Mouse (Mus musculus): Measurements from ENCODE around the gene Zzz3.

Zzz3 gene

GRCm38 (mm10) chr3:152395350-152396277 lies at the start of gene Zzz3:
Zzz3 (plus strand) TSS chr3:152395473.
- peak; percentile 93 for DNase-seq

GRCm38 (mm10) chr3:152345732-152346632 lies 49.3 kb upstream of the Zzz3 start, which contains the start of gene Usp33:
Usp33 (plus strand) TSS chr3:152346478.
- DNase-seq = peak; percentile 95

GRCm38 (mm10) chr3:152346633-152347141 lies 48.6 kb upstream of the Zzz3 start:
- DNase-seq = peak; percentile 42

- no peak for DNase-seq
Measured at GRCm38 (mm10) chr3:152347227-152347626, 48.0 kb upstream of the Zzz3 start.

- DNase-seq = no peak
Measured at GRCm38 (mm10) chr3:152348011-152348830, 47.1 kb upstream of the Zzz3 start.

GRCm38 (mm10) chr3:152350431-152350830 lies 44.8 kb upstream of the Zzz3 start:
- no peak for DNase-seq

- DNase-seq = no peak
Measured at GRCm38 (mm10) chr3:152350966-152351365, 44.3 kb upstream of the Zzz3 start.

- no peak for DNase-seq
Measured at GRCm38 (mm10) chr3:152352289-152352688, 43.0 kb upstream of the Zzz3 start.

- DNase-seq = no peak
Measured at GRCm38 (mm10) chr3:152353434-152354177, 41.7 kb upstream of the Zzz3 start.

GRCm38 (mm10) chr3:152355361-152355760 lies 39.9 kb upstream of the Zzz3 start:
- DNase-seq = peak; percentile 81

- no peak for DNase-seq
Measured at GRCm38 (mm10) chr3:152356751-152357150, 38.5 kb upstream of the Zzz3 start.

- no peak for DNase-seq
Measured at GRCm38 (mm10) chr3:152359151-152359550, 36.1 kb upstream of the Zzz3 start.

- DNase-seq = no peak
Measured at GRCm38 (mm10) chr3:152364181-152364580, 31.1 kb upstream of the Zzz3 start.

GRCm38 (mm10) chr3:152376063-152376462 lies 19.2 kb upstream of the Zzz3 start:
- DNase-seq = no peak

GRCm38 (mm10) chr3:152384106-152384505 lies 11.2 kb upstream of the Zzz3 start:
- no peak for DNase-seq

GRCm38 (mm10) chr3:152396278-152396987 lies 1.2 kb downstream of the Zzz3 start:
- DNase-seq = peak; percentile 98

GRCm38 (mm10) chr3:152396988-152397314 lies 1.7 kb downstream of the Zzz3 start:
- DNase-seq = peak; percentile 20

GRCm38 (mm10) chr3:152397335-152397940 lies 2.2 kb downstream of the Zzz3 start:
- no peak for DNase-seq

GRCm38 (mm10) chr3:152400441-152400840 lies 5.2 kb downstream of the Zzz3 start:
- no peak for DNase-seq

- DNase-seq = no peak
Measured at GRCm38 (mm10) chr3:152400875-152401274, 5.6 kb downstream of the Zzz3 start.

All from lung, postnatal 36 days (tissue).